Mouse (Mus musculus) heart, embryonic 11.5 days (tissue): ENCODE results near the gene Ndufv1. TPM values are rescaled to one million over a fixed set of nuclear protein-coding genes. Genes with fewer than 3 reads are reported as not detected.
"Not testable (repeated sequence)": the region's sequence is repeated elsewhere in the genome, so short reads cannot be mapped to it uniquely, and the experiment has no call there.

Source experiments
- ATAC-seq: fragments of 200-750 bp; cut with Nextera tagmentation; replicated peaks from 2 replicates; pipeline ENCODE4 v1.8.0; 2017; ENCODE audit warnings: moderate library complexity; ENCODE audit not compliant: insufficient number of reproducible peaks, low FRiP score, low TSS enrichment
- H3K27ac ChIP-seq: fragments of 300-500 bp; sonication (generic); 2 replicates; pipeline ENCODE4 v1.5.1; 2014; ENCODE audit warnings: mild to moderate bottlenecking, low read depth, low read length
- H3K27me3 ChIP-seq: fragments of 300-500 bp; sonication (generic); 2 replicates; pipeline ENCODE4 v1.6.1; 2014; ENCODE audit warnings: mild to moderate bottlenecking, low read length, mixed read lengths; ENCODE audit not compliant: control insufficient read depth, insufficient read depth
- H3K36me3 ChIP-seq: fragments of 300-500 bp; sonication (generic); 2 replicates; pipeline ENCODE4 v1.6.1; 2014; ENCODE audit warnings: mild to moderate bottlenecking, low read length, moderate library complexity, mixed read lengths; ENCODE audit not compliant: control insufficient read depth, insufficient read depth
- H3K4me1 ChIP-seq: fragments of 300-500 bp; sonication (generic); 2 replicates; pipeline ENCODE4 v1.6.1; 2014; ENCODE audit warnings: low read length; ENCODE audit not compliant: control insufficient read depth, insufficient read depth
- H3K4me2 ChIP-seq: fragments of 300-500 bp; sonication (generic); 2 replicates; pipeline ENCODE4 v1.6.1; 2014; ENCODE audit warnings: mild to moderate bottlenecking, moderate library complexity
- H3K4me3 ChIP-seq: fragments of 300-500 bp; sonication (generic); 2 replicates; pipeline ENCODE4 v1.5.1; 2014; ENCODE audit warnings: low read depth, low read length
- H3K9ac ChIP-seq: fragments of 300-500 bp; sonication (generic); 2 replicates; pipeline ENCODE4 v1.6.1; 2014; ENCODE audit warnings: mild to moderate bottlenecking, low read depth, low read length, moderate library complexity
- H3K9me3 ChIP-seq: fragments of 300-500 bp; sonication (generic); replicated peaks from 2 replicates; pipeline ENCODE4 v1.6.1; 2016; ENCODE audit warnings: low read length; ENCODE audit not compliant: control insufficient read depth
- WGBS: fragments of 180-500 bp; shearing (Covaris S2); extraction: QIAGEN DNeasy Blood & Tissue Kit; methylation state at CpG from one replicate; pipeline ENCODE4 v1.1.7; 2014; ENCODE audit not compliant: insufficient replicate concordance; 5-methylcytosine and 5-hydroxymethylcytosine counted together
- polyA plus RNA-seq: library from polyadenylated mRNA; unstranded; fragments of >200 nt; fragmentation: Nextera tagmentation; extraction: Ambion mirVana; gene quantifications from 2 replicates; pipeline ENCODE4 v1.2.1, GENCODE M21; 2014

The Ndufv1 gene
- polyA plus RNA-seq = 369 and 417 TPM in 2 replicates

GRCm38 (mm10) chr19:4012432-4013022 is at the start of gene Ndufv1:
Gene Ndufv1, minus strand, starts transcription at chr19:4012806.
- peak within 1 kb of the TSS; percentile 89 for H3K4me3 ChIP-seq
- peak within 1 kb of the TSS; percentile 91 for H3K9ac ChIP-seq
- no peaks in the 10 kb centered on the region for H3K9me3 ChIP-seq
- under 1% methylated on average over 45 of the region's 45 CpGs for WGBS
- no peaks in the 10 kb centered on the region for H3K27me3 ChIP-seq
- peaks cover 15% of the 10 kb centered on the region for H3K4me1 ChIP-seq
- ATAC-seq = peak; percentile 99
- peak within 1 kb of the TSS; percentile 82 for H3K4me2 ChIP-seq
- H3K36me3 ChIP-seq = peaks cover 12% of the 10 kb centered on the region
- peak within 1 kb of the TSS; percentile 75 for H3K27ac ChIP-seq

GRCm38 (mm10) chr19:4060899-4061465 is 48.4 kb upstream of the Ndufv1 start:
- Histone ChIP-seq H3K27me3 (no peaks in the 10 kb centered on the region), H3K9me3 (no peaks in the 10 kb centered on the region), H3K4me3 (no peak overlapping the region), H3K9ac (no peak overlapping the region), H3K4me2 (no peak overlapping the region), H3K27ac (no peak overlapping the region), H3K36me3 (no peaks in the 10 kb centered on the region), H3K4me1 (peaks cover 8% of the 10 kb centered on the region; the same call in 1 of the 2 replicates)
- ATAC-seq = no peak
- 78% methylated on average over 5 of the region's 6 CpGs for WGBS

DNA sequence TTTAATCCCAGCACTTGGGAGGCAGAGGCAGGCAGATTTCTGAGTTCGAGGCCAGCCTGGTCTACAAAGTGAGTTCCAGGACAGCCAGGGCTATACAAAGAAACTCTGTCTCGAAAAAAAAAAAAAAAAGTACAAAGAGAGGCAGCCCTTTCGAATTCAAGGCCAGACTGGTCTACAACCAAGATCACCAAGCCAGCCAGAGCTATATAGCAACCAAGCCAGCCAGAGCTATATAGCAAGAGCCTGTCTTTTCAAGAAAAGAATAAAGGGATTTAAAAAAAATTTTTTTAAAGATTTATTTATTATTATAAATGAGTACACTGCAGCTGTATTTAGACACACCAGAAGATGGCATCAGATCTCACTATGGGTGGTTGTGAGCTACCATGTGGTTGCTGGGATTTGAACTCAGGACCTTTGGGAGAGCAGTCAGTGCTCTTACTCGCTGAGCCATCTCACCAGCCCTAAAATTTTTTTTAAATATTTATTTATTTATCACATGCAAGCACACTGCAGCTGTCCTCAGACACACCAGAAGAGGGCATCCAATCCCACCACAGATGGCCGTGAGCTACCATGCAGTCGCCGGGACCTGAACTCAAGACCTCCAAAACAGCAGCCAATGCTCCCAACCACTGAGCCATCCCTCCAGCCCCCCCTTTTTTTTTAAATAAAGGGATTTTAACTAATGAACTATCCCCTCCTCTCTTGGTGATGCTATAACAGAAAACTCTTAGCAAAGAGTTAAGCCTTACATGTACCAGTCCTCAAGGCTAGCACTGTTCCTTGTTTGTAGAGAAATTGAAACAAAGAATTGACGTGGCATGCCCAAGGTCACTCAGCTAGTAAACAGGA is 47.7 kb upstream of the Ndufv1 start:
- H3K4me3 ChIP-seq, H3K4me2 ChIP-seq, H3K27ac ChIP-seq, H3K9ac ChIP-seq, ATAC-seq, H3K27me3 ChIP-seq, H3K9me3 ChIP-seq, H3K36me3 ChIP-seq: not testable (repeated sequence)
- peaks cover 11% of the 10 kb centered on the region; the same call in 1 of the 2 replicates for H3K4me1 ChIP-seq
- 82% methylated on average over 8 of the region's 8 CpGs for WGBS

GRCm38 (mm10) chr19:4059069-4059740 is 46.6 kb upstream of the Ndufv1 start, which contains the start of gene Gstp3:
Gene Gstp3, minus strand, starts transcription at chr19:4059569.
- Histone ChIP-seq H3K9ac (no peak within 1 kb of the TSS), H3K27me3 (no peaks in the 10 kb centered on the region), H3K36me3 (no peaks in the 10 kb centered on the region), H3K4me1 (peaks cover 11% of the 10 kb centered on the region; the same call in 1 of the 2 replicates), H3K4me3 (no peak within 1 kb of the TSS), H3K4me2 (no peak within 1 kb of the TSS), H3K9me3 (no peaks in the 10 kb centered on the region), H3K27ac (no peak within 1 kb of the TSS)
- WGBS = 61% methylated on average over 15 of the region's 15 CpGs
- ATAC-seq = no peak

GRCm38 (mm10) chr19:4058581-4058980 is 46.0 kb upstream of the Ndufv1 start:
- H3K27ac ChIP-seq = no peak overlapping the region
- no peak overlapping the region for H3K4me3 ChIP-seq
- H3K27me3 ChIP-seq = no peaks in the 10 kb centered on the region
- H3K36me3 ChIP-seq = no peaks in the 10 kb centered on the region
- no peaks in the 10 kb centered on the region for H3K9me3 ChIP-seq
- H3K4me2 ChIP-seq = no peak overlapping the region
- 85% methylated on average over 5 of the region's 5 CpGs for WGBS
- H3K9ac ChIP-seq = no peak overlapping the region
- no peak for ATAC-seq
- peaks cover 11% of the 10 kb centered on the region; the same call in 1 of the 2 replicates for H3K4me1 ChIP-seq

GRCm38 (mm10) chr19:4057962-4058361 is 45.4 kb upstream of the Ndufv1 start:
- H3K4me2 ChIP-seq = no peak overlapping the region
- no peak overlapping the region for H3K27ac ChIP-seq
- H3K36me3 ChIP-seq = no peaks in the 10 kb centered on the region
- no peaks in the 10 kb centered on the region for H3K27me3 ChIP-seq
- H3K4me3 ChIP-seq = no peak overlapping the region
- no peak overlapping the region for H3K9ac ChIP-seq
- no peaks in the 10 kb centered on the region for H3K9me3 ChIP-seq
- ATAC-seq = no peak
- WGBS = 86% methylated on average over 7 of the region's 7 CpGs
- peaks cover 11% of the 10 kb centered on the region; the same call in 1 of the 2 replicates for H3K4me1 ChIP-seq

DNA sequence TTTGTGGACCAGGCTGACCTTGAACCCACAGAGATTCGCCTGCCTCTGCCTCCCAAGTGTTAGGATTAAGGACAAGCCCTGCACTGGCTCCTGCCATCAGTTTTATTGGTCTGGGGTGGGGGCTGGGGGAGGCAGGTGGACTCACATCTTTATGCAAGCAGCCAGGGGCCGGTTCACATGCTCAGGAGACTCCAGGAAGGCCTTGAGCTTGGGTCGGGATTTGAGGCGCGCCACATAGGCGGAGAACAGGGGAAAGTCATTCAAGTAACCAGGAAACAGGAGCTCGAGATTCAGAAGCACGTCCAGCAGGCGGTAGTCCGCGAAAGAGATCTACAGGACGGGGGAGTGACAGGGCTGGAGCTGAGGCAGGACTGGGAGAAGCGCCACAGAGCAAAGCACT is 44.8 kb upstream of the Ndufv1 start:
- Histone ChIP-seq H3K27me3 (no peaks in the 10 kb centered on the region), H3K4me1 (peaks cover 11% of the 10 kb centered on the region; the same call in 1 of the 2 replicates), H3K36me3 (no peaks in the 10 kb centered on the region), H3K9me3 (no peaks in the 10 kb centered on the region), H3K4me2 (no peak overlapping the region), H3K9ac (no peak overlapping the region), H3K27ac (no peak overlapping the region), H3K4me3 (no peak overlapping the region)
- 79% methylated on average over 13 of the region's 13 CpGs for WGBS
- no peak for ATAC-seq

GRCm38 (mm10) chr19:4056727-4057126 is 44.1 kb upstream of the Ndufv1 start:
- 40% methylated on average over 4 of the region's 4 CpGs for WGBS
- Histone ChIP-seq H3K9me3 (no peaks in the 10 kb centered on the region), H3K4me2 (no peak overlapping the region), H3K27me3 (no peaks in the 10 kb centered on the region), H3K9ac (no peak overlapping the region), H3K4me1 (peaks cover 11% of the 10 kb centered on the region; the same call in 1 of the 2 replicates), H3K36me3 (no peaks in the 10 kb centered on the region), H3K4me3 (no peak overlapping the region), H3K27ac (no peak overlapping the region)
- no peak for ATAC-seq
